Mouse (Mus musculus) CD4-positive, CD25-positive, alpha-beta regulatory T cell, adult 9 weeks (primary cell): ENCODE data around the gene Hbb-bs. TPM values are rescaled to one million over a fixed set of nuclear protein-coding genes. Genes with fewer than 3 reads are reported as not detected.

Source experiments
- polyA plus RNA-seq: library from polyadenylated mRNA; unstranded; fragments of 100-300 nt; shearing (Covaris generic); gene quantifications from one replicate; pipeline ENCODE4 v1.2.1, GENCODE M21; 2017

Hbb-bs gene
- polyA plus RNA-seq: 82.8 TPM

DNA sequence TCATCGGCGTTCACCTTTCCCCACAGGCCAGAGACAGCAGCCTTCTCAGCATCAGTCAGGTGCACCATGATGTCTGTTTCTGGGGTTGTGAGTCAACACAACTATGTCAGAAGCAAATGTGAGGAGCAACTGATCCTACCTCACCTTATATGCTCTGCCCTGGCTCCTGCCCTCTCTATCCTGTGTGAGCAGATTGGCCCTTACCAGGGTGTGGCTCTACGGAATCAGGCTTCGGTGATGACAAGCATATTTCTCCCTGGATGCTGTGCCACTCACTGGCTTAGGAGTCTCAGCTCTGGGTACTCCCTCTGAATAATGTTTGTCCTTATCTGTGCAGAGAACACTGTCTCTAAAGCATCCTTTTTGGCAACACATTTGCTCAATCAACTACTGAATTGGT lies at the start of gene Hbb-bs:
Hbb-bs (minus strand) TSS at position 289 of the 400 bp plus-strand sequence.

DNA sequence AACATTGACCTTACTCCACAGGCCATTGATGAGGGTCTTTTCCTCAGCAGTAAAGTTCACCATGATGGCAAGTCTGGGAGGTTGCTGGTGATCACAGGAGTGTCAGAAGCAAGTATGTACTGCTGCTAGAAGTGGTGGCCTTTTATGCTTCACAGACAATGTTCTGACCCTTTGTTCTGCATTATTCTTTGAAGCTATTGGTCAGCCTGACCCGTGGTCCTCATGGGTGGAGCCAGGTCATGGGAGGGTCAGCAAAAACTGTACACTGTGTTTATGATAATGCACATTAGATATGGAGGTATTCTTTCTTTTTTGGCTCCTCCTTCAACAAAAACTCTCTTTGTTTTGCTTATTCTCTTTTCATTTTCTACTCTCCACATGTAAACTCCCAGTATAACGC lies 25.2 kb upstream of the Hbb-bs start, which contains the start of gene Hbb-y:
Hbb-y (minus strand) TSS at position 127 of the 400 bp plus-strand sequence.

DNA sequence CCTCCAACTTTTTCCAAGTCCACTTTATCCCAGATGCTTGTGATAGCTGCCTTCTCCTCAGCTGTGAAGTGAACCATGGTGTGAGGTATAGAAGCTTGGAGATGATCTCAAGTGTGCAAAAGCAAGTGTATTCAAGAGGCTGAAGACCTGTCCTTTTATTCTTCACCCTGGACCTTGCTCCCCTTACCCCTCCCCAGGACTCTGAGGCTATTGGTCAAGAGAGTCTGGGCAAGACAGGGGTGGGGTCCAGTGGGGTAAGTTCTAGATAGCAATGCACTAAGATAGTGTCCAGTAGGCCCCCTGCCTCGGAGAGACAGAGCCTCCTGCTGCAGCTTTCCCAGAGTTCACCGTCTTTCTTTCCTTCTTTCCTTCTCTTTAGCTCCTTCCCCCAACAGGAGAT lies 15.1 kb upstream of the Hbb-bs start, which contains the start of gene Hbb-bh1:
Hbb-bh1 (minus strand) TSS at position 131 of the 400 bp plus-strand sequence.

DNA sequence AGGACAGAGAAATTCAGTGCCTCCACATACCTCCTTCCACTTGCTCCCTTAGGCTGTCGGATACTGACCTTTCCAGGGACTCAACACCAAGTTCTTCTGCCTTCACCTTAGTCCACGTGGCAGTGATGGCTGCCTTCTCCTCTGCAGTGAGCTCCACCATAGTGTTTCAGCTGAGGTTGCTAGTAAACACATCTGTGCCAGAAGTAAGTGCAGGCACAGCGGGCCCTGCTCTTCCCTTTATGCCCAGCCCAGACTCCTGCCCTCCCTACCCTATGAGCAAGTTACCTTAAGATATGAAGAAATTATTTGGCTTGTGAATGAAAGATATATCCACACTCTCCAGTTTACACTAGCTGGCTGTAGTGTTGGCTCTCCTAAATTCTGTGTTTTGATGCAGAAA lies 12.4 kb upstream of the Hbb-bs start, which contains the start of gene Hbb-bh2:
Hbb-bh2 (minus strand) TSS at position 253 of the 400 bp plus-strand sequence.

DNA sequence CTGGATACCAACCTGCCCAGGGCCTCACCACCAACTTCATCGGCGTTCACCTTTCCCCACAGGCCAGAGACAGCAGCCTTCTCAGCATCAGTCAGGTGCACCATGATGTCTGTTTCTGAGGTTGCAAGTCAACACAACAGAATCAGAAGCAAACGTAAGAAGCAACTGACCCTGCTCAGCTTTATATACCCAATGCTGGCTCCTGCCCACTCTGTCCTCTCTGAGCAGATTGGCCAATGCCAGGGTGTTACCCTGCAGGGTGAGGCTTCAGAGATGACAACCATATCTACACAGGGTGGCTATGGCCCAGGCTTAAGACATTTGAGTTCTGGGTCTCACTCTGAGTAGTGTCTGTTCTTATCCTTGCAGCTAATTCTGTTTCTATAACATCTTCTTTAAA lies 14.1 kb downstream of the Hbb-bs start, which contains the start of gene Hbb-bt:
Hbb-bt (minus strand) TSS at position 231 of the 400 bp plus-strand sequence.

DNA sequence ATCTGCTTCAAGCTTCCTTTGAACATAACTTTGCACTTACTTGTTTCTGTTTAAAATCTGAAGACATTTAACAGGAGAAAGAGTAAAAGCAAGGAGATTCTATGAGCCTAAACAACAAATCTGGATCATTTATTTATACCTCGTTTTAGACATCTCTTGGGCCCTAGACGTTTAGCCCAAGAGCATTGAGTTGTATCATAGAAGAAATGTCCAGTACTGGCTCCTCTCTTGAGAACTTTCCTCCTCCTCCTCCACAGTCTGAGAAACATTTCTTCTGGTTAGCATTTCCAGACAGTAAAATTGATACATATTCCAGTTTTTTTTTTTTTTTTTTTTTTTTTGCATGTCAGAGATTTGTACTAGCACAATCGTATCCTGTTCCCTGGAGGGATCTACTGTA lies 36.2 kb downstream of the Hbb-bs start, which contains the start of gene Olfr67:
Olfr67 (minus strand) TSS at position 101 of the 400 bp plus-strand sequence.

DNA sequence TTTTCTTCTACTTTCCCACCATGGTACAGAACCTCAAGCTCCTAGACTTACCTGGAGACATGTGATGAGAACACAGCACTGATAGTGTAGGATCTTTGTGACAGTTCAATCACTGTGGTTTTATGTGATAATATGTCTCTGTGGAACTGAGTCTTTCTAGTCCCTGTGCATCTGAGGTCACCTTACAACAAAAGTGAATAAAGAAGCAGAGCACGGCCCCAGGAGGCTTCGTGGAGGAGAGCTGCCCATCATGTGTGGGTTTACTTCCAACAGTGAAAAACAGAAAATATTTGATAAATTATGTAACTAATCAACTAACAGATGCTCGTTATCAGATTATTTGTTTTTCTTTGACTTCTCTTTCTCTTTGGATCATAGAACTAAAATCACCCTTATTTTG lies 48.3 kb downstream of the Hbb-bs start, which contains the start of gene Olfr68:
Olfr68 (minus strand) TSS at position 101 of the 400 bp plus-strand sequence.

Other genes starting within 250 kb of the Hbb-bs start
- not detected for gene Olfr618, start 238.0 kb downstream of the Hbb-bs start, polyA plus RNA-seq
- not detected for gene Olfr619, start 227.5 kb downstream of the Hbb-bs start, polyA plus RNA-seq
- 0.12 TPM for gene Olfr620, start 215.6 kb downstream of the Hbb-bs start, polyA plus RNA-seq
- gene Olfr622, start 185.4 kb downstream of the Hbb-bs start, polyA plus RNA-seq: not detected
- gene Olfr623, start 164.4 kb downstream of the Hbb-bs start, polyA plus RNA-seq: not detected
- not detected for gene Olfr624, start 156.9 kb downstream of the Hbb-bs start, polyA plus RNA-seq
- not detected for gene Olfr625-ps1, start 145.4 kb downstream of the Hbb-bs start, polyA plus RNA-seq
- gene Olfr243, start 113.4 kb downstream of the Hbb-bs start, polyA plus RNA-seq: not detected
- gene Olfr628, start 97.7 kb downstream of the Hbb-bs start, polyA plus RNA-seq: not detected
- not detected for gene Olfr629, start 83.2 kb downstream of the Hbb-bs start, polyA plus RNA-seq
- not detected for gene Olfr630, start 70.8 kb downstream of the Hbb-bs start, polyA plus RNA-seq
- not detected for gene Olfr69, start 56.5 kb downstream of the Hbb-bs start, polyA plus RNA-seq
- 0.09 TPM for gene Olfr68, start 48.4 kb downstream of the Hbb-bs start, polyA plus RNA-seq
- gene Olfr67, start 36.3 kb downstream of the Hbb-bs start, polyA plus RNA-seq: not detected
- 19.9 TPM for gene Hbb-bt, start 14.1 kb downstream of the Hbb-bs start, polyA plus RNA-seq
- gene Hbb-bh2, start 12.4 kb upstream of the Hbb-bs start, polyA plus RNA-seq: not detected
- gene Hbb-bh1, start 15.1 kb upstream of the Hbb-bs start, polyA plus RNA-seq: not detected
- gene Hbb-y, start 25.1 kb upstream of the Hbb-bs start, polyA plus RNA-seq: not detected
- not detected for gene Olfr66, start 58.2 kb upstream of the Hbb-bs start, polyA plus RNA-seq
- not detected for gene Olfr64, start 66.4 kb upstream of the Hbb-bs start, polyA plus RNA-seq
- gene Olfr65, start 75.4 kb upstream of the Hbb-bs start, polyA plus RNA-seq: not detected
- not detected for gene Olfr631, start 100.7 kb upstream of the Hbb-bs start, polyA plus RNA-seq
- gene Olfr632, start 106.3 kb upstream of the Hbb-bs start, polyA plus RNA-seq: not detected
- not detected for gene Olfr633, start 116.3 kb upstream of the Hbb-bs start, polyA plus RNA-seq
- gene Olfr635, start 143.1 kb upstream of the Hbb-bs start, polyA plus RNA-seq: 0.04 TPM
- gene Olfr638, start 170.7 kb upstream of the Hbb-bs start, polyA plus RNA-seq: not detected
- not detected for gene Olfr639, start 189.2 kb upstream of the Hbb-bs start, polyA plus RNA-seq
- gene Olfr640, start 197.5 kb upstream of the Hbb-bs start, polyA plus RNA-seq: not detected
- gene Olfr641, start 207.3 kb upstream of the Hbb-bs start, polyA plus RNA-seq: not detected
- gene Olfr642, start 224.6 kb upstream of the Hbb-bs start, polyA plus RNA-seq: 0.06 TPM
- gene 4930516K23Rik, start 233.3 kb upstream of the Hbb-bs start, polyA plus RNA-seq: not detected
- not detected for gene Olfr644, start 243.8 kb upstream of the Hbb-bs start, polyA plus RNA-seq